Mouse (Mus musculus) liver, postnatal 0 days (tissue): ENCODE measurements around the gene Psma1.

Source experiments
- CTCF ChIP-seq: sonication (generic); IDR thresholded peaks from 2 replicates; pipeline ENCODE4 v1.5.1; 2016; ENCODE audit warnings: antibody characterized with exemption, low read depth
- EP300 ChIP-seq: IDR thresholded peaks from 2 replicates; pipeline ENCODE4 v1.6.1; 2016; ENCODE audit warnings: antibody characterized with exemption, low read depth, mild to moderate bottlenecking

GRCm38 (mm10) chr7:114300782-114301181, 24.9 kb upstream of the Psma1 start:
- TF ChIP-seq CTCF (no peak), EP300 (no peak)
